Mouse (Mus musculus) urinary bladder, postnatal 10 days (tissue): Measurements from ENCODE around the gene Lamtor2.
A peak's percentile ranks its signal among the peaks of the same experiment; 100 is the strongest.

ENCODE experiments used
- DNase-seq: peaks from one replicate; pipeline ENCODE4 v3.0.0; 2022; ENCODE audit warnings: low spot score

Gene Lamtor2

DNA sequence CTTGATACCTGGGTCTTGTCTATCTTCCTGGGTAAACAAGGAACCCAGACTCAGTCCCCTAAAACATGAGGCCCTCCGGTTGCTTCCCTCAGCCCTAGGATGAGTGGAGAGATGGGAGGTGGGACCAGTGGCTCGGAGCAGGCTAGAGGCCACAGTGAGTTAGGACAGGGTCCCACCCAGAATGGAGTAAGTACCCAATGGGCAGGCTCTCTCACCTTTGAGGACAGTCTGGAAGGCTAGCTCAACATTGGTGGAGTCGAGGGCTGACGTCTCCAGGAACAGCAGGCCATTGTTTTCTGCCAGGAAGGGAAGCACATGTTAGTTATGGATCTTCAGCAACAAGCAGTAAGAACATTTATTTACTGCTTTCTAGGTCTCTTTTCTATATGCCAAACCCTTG lies 10.4 kb downstream of the Lamtor2 start:
- no peak for DNase-seq

DNA sequence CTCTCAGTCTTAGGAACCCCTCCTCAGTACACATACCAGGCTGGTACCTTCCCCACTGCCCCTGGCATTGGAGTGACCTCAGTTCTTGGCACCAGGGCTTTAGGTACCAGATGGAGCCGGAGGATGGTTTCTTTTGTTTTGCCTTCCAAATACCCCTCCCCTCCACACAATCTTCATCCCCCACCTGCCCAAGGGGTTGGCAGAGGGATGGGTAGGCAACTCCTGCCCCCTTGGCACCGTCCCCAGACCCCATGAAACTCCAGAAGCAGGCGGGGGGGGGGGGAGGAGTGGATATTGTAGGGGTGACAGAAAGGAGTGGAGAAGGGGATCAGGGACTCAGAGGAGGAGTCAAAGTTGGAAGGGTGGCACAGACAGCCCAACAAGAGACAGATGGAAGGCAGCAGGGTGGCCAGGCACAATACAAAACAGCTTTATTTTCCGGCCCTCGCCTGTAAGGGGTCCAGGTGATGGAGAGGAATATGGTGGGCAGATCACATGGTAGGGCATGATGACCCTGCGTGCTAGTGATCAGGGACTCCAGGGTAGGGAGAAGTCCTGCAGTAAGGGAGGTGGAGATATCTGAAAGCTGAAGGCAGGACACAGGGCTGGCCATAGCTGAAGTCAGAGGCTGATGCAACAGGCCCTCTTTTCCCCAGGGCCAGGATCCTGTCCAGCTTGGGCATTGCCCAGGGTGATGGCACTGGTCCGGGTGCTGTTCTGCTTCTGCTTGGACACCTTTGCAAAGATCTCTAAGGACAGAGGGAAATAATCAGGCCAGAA lies 11.1 kb downstream of the Lamtor2 start:
- no peak for DNase-seq

DNA sequence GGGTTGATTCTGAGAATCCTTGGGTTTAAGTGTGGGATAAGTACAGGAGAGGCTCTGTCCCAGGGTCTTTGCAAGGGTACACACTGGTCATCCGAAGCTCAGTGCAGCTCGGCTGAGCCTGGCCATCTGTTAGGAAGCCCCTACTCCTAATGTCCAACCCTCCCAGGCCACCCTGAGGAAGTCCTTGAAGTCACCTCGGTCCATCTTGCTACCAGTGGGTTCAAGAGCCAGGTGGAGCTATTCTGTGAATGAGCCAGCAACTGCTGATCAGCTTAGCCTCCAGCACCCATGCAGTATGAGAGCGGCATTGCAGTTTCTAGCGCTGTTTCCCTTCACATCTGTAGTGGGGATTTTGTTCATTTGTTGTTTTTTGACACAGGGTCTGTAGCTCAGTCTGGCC lies 12.8 kb downstream of the Lamtor2 start:
- no peak for DNase-seq

DNA sequence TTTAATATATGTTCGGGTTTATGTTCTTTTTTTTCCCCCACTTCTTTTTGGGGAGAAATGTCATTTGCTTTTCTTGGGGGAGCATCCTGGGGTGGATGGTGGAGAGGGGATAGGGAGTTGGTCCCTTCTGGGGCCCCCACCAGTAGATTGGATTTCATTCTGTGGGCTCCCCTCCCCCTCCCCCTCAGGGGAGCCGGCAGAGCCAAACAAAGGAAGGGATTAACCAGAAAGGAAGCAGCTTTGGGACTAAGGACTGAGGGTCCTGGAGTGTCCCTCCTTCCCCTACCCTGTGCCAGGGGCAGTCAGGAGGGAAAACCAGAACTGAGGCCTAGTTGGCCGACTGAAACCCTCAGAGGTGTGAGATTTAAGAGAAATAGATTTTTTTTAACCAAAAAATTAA lies 13.5 kb downstream of the Lamtor2 start:
- no peak for DNase-seq

DNA sequence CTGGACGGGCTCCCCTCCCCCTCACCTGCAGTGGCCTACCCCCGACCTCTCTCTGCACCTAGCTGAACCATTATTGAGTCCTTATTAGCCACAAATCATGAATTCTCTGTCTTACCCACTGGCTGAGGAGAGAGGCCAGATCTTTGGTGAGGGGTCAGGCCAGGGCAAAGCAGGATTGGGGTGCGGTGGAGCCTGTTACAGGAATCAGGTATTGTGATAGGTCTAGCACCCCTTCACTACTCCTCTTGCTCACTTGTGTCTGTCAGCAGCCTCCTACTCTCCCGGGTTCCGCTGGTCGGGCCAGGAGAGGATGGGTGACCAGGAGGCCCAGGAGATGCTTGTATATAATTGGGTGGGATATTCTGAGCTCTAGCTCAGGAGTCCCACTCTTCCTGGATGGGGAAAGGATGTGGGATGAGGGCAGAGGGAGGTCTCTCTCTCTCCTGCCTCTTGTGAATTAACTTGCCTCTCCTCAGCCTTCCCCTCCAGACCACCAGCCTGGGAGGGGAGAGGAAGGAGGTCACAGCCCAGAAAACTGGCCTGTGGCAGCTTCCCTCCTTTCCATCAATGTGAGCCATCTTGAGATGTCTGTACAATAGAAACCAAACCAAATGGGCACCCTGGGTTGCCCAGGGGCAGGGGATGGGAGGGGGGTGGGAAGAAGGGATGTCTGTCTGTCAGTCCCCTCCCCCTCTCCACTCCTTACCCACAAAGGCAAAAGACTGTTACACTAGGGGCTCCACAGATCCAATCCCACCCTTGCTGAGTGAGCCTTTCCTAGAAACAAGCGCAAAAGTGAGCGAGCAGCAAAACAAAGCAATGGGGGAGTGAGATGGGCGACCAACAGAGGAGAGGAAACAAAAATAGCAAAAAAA lies 14.4 kb downstream of the Lamtor2 start:
- DNase-seq = no peak

DNA sequence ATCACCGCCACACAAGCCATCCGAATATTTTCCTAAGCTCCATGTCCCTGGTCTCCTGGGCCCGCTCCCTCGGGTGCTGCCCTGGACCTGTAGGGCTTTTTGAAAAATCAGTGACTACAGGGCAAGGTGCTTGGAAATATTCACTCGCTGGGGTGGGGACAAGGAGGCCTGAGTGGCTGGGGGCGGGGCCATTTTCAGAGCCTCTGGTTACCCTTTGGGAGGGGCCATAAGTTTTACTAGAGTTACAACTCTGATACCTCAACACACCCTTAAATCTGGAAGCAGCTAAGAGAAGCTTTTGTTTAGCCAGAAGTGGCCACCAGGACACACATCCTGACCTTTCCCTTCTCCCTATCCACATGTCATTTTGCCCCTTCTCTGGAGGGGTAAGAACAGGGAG lies 15.7 kb downstream of the Lamtor2 start:
- DNase-seq = no peak

DNA sequence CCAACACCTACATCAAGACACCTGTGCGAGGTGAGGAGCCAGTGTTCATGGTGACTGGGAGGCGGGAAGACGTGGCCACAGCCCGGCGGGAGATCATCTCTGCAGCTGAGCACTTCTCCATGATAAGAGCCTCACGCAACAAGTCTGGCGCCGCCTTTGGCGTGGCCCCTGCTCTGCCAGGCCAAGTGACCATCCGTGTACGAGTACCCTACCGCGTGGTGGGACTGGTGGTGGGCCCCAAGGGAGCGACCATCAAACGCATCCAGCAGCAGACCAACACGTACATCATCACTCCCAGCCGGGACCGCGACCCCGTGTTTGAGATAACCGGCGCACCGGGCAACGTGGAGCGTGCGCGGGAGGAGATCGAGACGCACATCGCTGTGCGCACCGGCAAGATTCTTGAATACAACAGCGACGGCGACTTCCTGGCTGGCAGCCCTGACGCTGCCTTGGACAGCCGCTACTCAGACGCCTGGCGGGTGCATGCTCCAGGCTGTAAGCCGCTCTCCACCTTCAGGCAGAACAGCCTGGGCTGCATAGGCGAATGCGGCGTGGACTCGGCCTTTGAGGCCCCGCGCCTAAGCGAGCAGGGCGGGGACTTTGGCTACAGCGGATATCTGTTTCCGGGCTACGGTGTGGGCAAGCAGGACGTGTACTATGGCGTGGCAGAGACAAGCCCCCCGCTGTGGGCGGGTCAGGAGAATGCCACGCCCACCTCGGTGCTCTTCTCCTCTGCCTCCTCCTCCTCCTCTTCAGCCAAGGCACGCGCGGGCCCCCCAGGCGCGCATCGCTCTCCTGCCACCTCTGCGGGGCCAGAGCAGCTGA lies 16.6 kb downstream of the Lamtor2 start:
- no peak for DNase-seq

DNA sequence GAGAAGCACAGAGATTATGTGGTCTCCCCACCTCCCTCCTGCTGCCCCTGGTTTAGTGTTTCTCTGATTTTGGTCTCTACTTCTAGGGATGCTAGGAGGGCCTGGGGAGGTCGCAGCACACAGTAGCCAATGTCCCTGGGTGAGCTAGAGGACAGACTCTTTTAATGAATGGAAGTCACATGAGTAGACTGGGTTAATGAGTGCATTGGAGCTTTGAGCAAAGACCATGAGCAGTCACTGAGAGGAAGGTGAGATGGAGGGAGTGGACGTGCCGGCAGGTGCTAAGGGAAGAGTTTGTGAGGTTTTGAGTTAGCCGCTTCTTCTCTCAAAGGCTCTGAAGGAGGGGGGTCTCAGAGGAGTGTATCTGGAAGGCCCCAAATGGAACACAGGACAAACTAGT lies 17.3 kb downstream of the Lamtor2 start:
- DNase-seq = no peak

DNA sequence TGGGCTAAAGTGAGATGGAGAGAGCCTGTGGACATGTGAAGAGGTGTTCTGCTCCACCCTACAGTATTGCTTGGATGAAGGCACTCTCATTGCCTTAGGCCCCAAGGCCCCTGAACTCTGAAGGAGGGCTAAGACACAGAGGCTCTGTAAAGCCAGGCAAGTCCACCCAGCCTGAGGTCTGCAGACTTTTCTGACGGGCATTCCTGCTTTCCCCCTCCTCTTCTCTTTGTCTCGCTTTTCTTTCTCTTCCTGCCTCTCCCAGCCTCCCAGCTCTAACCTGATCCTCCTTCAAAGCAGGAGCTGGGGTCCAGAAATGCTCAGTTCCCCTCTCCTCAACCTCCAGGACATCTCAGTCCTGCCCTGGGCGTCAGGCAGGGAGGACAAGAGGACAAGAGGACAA lies 17.9 kb downstream of the Lamtor2 start:
- no peak for DNase-seq

DNA sequence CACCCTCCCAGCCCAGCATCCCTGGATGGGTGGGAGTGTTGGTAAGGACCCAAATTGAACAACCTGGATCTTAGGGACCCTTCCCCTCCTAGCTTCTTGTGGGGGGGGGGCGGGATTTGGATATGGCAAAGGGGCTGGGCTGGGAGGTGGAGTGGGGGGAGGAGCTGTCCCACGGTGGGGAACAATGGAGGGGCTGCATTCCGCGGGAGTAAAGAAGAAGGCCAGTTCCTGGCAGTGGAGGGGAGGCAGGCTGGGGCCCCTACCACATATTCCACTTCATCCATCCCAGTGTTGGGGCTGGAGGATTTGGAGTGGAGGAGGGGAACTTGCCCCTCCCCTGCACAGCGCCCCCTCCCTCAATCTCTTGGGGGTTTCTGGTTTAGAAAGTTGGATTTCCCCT lies 19.2 kb downstream of the Lamtor2 start:
- no peak for DNase-seq

DNA sequence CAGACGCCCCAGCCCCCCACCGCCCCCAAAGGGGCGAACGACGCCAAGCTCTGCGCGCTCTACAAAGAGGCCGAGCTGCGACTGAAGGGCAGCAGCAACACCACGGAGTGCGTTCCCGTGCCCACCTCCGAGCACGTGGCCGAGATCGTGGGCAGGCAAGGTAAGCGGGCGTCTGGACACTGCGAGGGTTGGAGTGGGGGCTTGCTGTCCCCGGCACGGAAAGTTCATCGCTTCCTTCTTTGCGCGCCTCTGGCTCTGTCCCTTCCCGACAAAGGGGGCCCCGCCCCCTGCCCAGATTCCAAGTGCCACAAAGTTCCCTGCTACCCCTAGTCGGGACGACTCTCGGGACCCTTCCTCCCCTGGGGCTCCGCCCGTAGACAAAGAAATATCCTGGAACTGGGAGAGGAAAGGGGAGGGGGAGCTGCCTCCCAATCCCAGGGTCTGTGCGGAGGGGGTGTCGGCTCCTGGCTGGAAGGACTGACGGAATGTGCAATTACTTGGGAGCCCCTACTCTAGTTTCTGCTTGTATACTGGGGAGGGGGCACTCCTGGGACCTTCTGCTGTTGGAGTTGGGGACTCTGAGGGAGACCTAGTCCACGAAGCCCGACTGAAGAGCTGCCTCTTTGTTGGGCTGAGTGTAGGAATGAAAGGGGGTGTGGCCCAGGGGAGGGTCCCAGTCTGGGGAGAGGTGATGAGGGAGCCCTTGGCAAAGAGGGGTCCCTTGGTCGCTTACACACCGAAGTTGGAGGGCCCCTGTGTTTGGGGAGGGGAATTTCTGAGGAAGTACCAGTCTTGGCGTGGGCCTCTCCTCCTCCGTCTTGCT lies 20.0 kb downstream of the Lamtor2 start:
- no peak for DNase-seq

DNA sequence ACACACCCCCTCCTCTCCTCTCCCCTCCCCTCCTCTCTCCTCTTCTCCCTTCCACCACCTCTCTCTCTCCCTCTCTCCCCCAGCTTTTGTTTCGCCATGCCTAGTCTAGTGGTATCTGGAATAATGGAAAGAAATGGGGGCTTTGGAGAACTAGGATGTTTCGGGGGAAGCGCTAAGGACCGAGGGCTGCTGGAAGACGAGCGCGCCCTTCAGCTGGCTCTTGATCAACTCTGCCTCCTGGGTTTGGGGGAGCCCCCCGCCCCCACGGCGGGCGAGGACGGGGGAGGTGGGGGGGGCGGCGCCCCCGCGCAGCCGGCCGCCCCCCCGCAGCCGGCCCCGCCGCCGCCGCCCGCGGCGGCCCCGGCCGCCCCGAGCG lies 20.6 kb downstream of the Lamtor2 start, which contains the start of gene Mex3a:
Mex3a (plus strand) TSS at position 97 of the 376 bp plus-strand sequence.
- no peak for DNase-seq

DNA sequence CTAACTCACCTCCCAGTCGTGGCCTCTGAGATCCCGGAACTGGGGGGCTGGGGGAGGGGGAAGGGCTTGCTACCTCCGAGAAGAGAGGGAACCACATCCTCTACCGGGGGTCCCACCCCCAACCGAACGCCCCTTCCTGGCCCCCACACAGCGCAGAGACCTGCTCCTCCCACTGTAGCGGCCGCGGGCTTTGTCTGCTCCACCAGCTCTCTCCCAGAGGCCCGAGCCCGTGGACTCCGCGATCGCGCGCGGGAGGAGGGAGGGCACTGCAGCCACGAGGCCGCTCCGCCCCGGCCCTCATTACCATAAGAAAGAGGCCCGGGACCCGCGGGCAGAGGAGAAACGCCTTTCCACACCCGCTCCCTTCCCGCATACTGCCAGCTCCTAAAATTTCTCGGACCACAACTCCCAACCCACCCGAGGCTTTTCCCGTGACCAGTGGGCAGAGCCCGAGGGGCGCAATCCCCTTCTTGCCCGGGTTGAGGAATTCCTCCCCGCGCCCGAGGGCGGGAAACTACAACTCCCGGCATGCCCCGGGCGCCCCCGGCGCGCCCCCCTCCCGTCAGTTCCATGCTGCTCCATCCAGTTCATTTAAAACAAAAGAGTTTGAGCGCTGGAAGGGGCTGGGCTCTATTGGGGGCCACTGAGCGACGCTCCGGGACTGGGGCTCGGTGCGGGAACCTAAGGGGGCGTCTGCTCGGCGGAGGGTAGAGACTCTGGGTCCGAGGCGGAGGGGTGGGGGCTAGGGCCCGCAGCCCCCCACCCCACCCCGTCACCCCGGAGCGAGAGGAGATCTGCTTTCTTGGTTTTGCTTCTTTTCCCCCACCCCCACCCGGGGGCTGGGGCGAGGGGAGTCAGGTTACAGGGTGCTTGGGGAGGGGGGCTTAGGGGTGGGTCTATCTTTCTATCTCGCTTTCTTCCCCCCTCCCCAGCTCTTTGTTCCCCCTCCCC lies 21.3 kb downstream of the Lamtor2 start:
- peak; percentile 56 for DNase-seq

DNA sequence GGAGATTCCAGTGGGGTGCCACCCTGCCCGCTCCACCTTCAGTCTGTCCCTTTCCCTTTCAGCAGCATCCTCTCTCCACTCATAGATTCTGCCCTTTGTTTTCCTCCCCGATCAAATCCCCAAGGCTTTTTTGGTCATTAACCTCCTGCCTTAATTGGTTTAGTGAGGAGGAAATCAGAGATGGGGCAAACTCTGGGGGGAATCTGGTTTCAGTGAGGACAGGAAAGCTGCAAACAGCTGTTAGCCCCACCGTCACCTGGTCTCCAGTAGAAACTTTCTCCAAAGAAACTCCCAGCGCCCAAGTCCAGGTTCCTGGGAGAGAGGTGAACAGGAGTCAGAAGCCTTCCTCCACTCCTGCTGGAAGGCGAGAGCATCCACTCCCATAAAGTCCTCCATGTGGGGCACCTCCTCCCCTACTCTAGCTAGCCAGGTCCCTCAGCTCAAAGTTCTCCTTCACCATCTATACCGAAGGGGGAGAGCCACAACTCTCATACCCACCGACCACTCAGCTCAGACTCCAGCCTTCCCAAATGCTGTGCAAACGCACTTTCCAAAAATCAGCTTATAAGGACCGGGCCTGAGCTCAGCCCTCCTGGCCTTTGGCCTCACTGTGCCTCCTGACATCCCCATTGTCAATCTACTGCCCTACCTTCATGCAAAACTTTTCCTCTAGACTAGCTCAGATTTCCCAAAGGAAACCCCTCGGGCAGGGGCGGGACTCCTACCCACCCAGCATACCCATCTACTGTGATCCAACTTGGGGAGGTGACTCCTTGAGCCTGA lies 22.6 kb downstream of the Lamtor2 start:
- no peak for DNase-seq

DNA sequence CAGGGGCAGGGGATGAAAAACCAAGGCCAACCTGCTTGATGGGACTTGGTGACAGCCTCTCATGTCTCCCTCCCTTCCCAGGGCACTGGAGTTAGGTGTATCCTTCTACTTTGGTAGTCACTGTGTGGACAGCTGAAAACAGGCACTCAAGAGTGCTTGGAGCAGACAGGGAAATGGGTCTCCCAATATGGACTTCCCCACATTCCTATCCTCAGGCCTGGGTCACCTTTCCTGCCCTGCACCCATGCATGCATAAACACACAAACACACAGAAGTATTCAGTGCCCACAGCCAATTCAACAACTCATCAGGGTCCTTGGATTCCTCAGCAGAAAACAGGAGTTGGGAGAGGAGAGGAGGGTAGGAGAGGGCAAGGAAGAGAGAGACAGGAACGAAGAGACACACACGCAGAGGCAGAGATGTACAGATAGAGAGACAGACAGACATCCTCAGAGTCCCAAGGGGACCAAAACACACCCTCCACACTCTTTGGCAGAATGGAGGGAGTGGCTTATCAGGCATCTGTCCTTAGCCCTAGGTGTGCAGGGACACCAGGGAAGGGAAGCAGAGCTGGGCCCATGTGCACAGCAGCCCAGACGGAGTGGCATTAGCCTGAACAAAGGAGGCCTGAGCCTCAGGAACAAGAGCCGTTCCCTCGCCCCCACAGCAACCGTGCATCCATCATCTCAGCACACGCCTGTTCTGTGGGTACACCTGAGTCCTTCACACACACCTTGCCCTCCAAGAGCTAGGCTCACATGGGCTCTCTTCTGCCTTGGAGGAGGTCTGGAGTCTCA lies 23.5 kb downstream of the Lamtor2 start:
- DNase-seq = no peak

DNA sequence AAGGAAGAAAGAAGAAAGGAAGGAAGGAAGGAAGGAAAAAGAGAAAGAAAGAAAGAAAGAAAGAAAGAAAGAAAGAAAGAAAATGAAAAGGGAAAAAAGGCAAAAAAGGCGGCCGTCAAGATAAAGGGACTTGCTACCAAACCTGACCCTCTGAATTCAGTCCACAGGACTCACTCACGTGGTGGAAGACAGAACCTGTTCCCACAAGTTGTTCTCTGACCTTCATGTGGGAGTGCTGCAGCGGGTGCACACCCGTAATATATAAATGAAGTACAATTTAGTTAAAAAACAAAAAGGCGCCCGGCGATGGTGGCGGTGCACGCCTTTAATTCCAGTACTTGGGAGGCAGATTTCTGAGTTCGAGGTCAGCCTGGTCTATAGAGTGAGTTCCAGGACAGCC lies 24.2 kb downstream of the Lamtor2 start:
- no peak for DNase-seq

DNA sequence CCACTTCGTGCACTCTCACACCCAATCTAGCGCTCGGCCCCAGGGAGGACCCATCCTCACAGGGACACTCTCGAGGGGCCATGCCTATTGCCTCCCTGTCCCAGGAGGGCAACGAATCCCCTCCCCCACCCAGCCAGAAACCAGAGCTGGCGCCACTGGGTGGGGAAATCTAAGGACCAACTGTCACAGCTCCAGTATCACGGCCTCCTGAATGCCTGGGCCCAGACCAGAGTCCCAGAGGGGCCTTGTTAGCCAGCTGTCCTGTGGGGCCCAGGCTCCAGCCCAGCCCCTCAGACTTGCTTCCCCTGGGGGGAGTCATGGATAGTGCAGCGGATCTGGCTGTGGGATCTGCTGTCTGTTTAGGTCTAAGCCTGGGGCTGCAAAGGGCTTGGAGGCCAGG lies 25.3 kb downstream of the Lamtor2 start:
- DNase-seq = no peak
